Comparison of ENCODE assay signal across 12 mouse cellular contexts in the genomic region with DNA sequence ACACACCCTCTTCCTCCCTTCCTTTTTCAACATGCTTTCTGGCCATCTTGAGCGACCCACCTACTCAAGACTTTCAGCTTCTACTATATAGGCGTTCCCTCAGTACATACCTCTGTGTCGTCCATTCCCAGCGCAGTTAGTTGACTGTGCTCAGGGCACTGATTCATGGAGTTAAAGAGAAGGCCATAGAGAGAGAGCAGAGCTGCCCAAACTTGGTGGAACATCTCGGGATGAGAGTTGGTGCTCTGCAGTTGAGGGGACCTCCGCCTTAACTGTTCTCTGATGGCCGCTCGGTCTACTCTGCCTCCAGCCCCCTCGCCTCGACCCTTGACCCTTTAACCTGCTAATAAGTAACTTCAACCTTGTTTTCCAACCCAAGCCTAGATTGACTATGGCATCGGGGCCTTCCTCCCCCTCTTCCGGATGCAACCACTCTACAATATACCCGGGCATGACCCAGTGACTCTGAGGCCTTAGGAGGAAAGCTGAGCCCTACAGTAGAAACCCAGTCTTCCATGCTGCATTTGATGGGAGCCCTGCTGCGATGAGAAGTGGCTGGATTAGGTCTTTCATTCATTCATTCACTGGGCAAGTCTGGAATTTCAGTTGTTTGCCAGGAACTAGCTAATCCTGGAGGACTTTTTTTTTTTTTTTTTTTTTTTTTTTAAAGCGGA. TPM values are rescaled to one million over a fixed set of nuclear protein-coding genes. Genes with fewer than 3 reads are reported as not detected.
DNase-seq lines count a peak whose midpoint lies in the region; ATAC-seq lines count a peak whose summit lies in the region.
"Had no signal": no experiment of that assay in that cellular context is flagged by ENCODE, and none has a peak within 500 bp of the region (broad histone marks: within the 10 kb centered on the region; RNA-seq: fewer than 3 reads in every experiment).

A gene (minus strand): TSS at position 551 of the 674 bp plus-strand sequence.

- no peak within 1 kb of the TSS for H3K4me2 ChIP-seq in midbrain, embryonic 13.5 days (replicated peaks)
- H3K4me2 ChIP-seq in stomach, embryonic 16.5 days (ENCODE audit: low read depth, low read length), result no peak within 1 kb of the TSS
- H3K4me2 ChIP-seq: lung, embryonic 14.5 days had no signal

- no peaks in the 10 kb centered on the region for H3K9me3 ChIP-seq in midbrain, embryonic 10.5 days (replicated peaks)
- no peaks in the 10 kb centered on the region for H3K9me3 ChIP-seq in midbrain, embryonic 13.5 days
- no peaks in the 10 kb centered on the region for H3K9me3 ChIP-seq in stomach, embryonic 16.5 days (replicated peaks; ENCODE audit: control insufficient read depth, low read length)

- H3K4me3 ChIP-seq in midbrain, embryonic 10.5 days, result peak within 1 kb of the TSS; percentile 21; the same call in 1 of the 2 replicates
- no peak within 1 kb of the TSS for H3K4me3 ChIP-seq in midbrain, embryonic 13.5 days (replicated peaks)
- no peak within 1 kb of the TSS for H3K4me3 ChIP-seq in stomach, embryonic 16.5 days (replicated peaks; ENCODE audit: low read length)

- peaks cover 18% of the 10 kb centered on the region for H3K36me3 ChIP-seq in midbrain, embryonic 10.5 days
- peaks cover 19% of the 10 kb centered on the region for H3K36me3 ChIP-seq in midbrain, embryonic 13.5 days
- H3K36me3 ChIP-seq in stomach, embryonic 16.5 days (ENCODE audit: control insufficient read depth, insufficient read depth, low read length), result no peaks in the 10 kb centered on the region

- H3K27ac ChIP-seq in midbrain, embryonic 10.5 days (replicated peaks), result no peak within 1 kb of the TSS
- H3K27ac ChIP-seq in midbrain, embryonic 13.5 days, result no peak within 1 kb of the TSS
- H3K27ac ChIP-seq in stomach, embryonic 16.5 days (ENCODE audit: low read length), result no peak within 1 kb of the TSS

- H3K9ac ChIP-seq in midbrain, embryonic 13.5 days (replicated peaks), result no peak within 1 kb of the TSS
- H3K9ac ChIP-seq in stomach, embryonic 16.5 days (ENCODE audit: low read length), result no peak within 1 kb of the TSS
- H3K9ac ChIP-seq: lung, embryonic 14.5 days had no signal

- peaks cover 23% of the 10 kb centered on the region for H3K4me1 ChIP-seq in midbrain, embryonic 10.5 days
- H3K4me1 ChIP-seq in midbrain, embryonic 13.5 days (replicated peaks), result peaks cover 18% of the 10 kb centered on the region
- peaks cover 19% of the 10 kb centered on the region for H3K4me1 ChIP-seq in stomach, embryonic 16.5 days (ENCODE audit: control insufficient read depth, insufficient read depth, low read length)

- no peak for ATAC-seq in midbrain, embryonic 13.5 days
- no peak for ATAC-seq in stomach, embryonic 16.5 days (ENCODE audit: insufficient read depth, low FRiP score)

- DNase-seq in cerebellum, adult 9-11 months, result peak; percentile 32
- DNase-seq in cerebellum, postnatal 14 days, result no peak
- DNase-seq in midbrain, embryonic 10.5 days (ENCODE audit: low spot score), result no peak
- peak; percentile 41 to 52 for DNase-seq in kidney, postnatal 36 days
- no peak for DNase-seq in adipocyte (ENCODE audit: low spot score)
- DNase-seq in right cerebral cortex, postnatal 36 days (ENCODE audit: low spot score in 2 of 2), result no peak
- DNase-seq: cerebellum, adult 11-12 months; embryo, embryonic 11 days; heart, postnatal 36 days; lung, embryonic 14.5 days had no signal

- WGBS in midbrain, embryonic 10.5 days, result 82% methylated on average over 15 of the region's 15 CpGs
- 86% methylated on average over 15 of the region's 15 CpGs for WGBS in midbrain, embryonic 13.5 days
- 74% methylated on average over 15 of the region's 15 CpGs for WGBS in stomach, embryonic 16.5 days

- H3K27me3 ChIP-seq in midbrain, embryonic 10.5 days (ENCODE audit: low read depth, poor library complexity, severe bottlenecking), result no peaks in the 10 kb centered on the region
- no peaks in the 10 kb centered on the region for H3K27me3 ChIP-seq in midbrain, embryonic 13.5 days
- no peaks in the 10 kb centered on the region for H3K27me3 ChIP-seq in stomach, embryonic 16.5 days (ENCODE audit: control insufficient read depth, insufficient read depth, low read length)

RNA-seq across cellular contexts. Expression of the gene that starts here (rescaled TPM):
- 0.53 and 0.66 TPM in 2 replicates for polyA plus RNA-seq in midbrain, embryonic 10.5 days (2016; fragmentation: Nextera tagmentation; extraction: Ambion mirVana)
- 0.53 and 0.63 TPM in 2 replicates for polyA plus RNA-seq in midbrain, embryonic 13.5 days (2015; fragmentation: Nextera tagmentation; extraction: Ambion mirVana)
- 24.9 and 34.0 TPM in 2 replicates for polyA plus RNA-seq in stomach, embryonic 16.5 days (2015; fragmentation: Nextera tagmentation; extraction: Ambion mirVana)

Comparison
In these comparisons a context has a peak if more than half of its experiments do, and no peak if none do; other contexts are left out.
1. RNA of the gene that starts here (polyA plus RNA-seq): 24.9 to 34.0 TPM in stomach, embryonic 16.5 days; 0.53 to 0.63 TPM in midbrain, embryonic 13.5 days and 0.53 to 0.66 TPM in midbrain, embryonic 10.5 days; every median in the first group is over 10 times any median in the second.
2. DNase-seq: peak in cerebellum, adult 9-11 months (single experiment) and kidney, postnatal 36 days (2 of 2); none in cerebellum, postnatal 14 days (0 of 2), midbrain, embryonic 10.5 days (single experiment), adipocyte (single experiment) and right cerebral cortex, postnatal 36 days (0 of 2).